Mouse (Mus musculus) testis, adult 2 months (tissue): Measurements from ENCODE around the gene Trim24.

ENCODE experiments used
- CTCF ChIP-seq: fragments of 200-500 bp; IDR thresholded peaks from 2 replicates; pipeline ENCODE4 v1.5.1; 2012; ENCODE audit warnings: low read depth, mild to moderate bottlenecking, inconsistent platforms, low read length, moderate library complexity; ENCODE audit not compliant: control insufficient read depth, insufficient read depth, insufficient replicate concordance
- POLR2A ChIP-seq: fragments of 200-500 bp; IDR thresholded peaks from 2 replicates; pipeline ENCODE4 v1.6.1; 2012; ENCODE audit warnings: low read depth, mild to moderate bottlenecking, inconsistent platforms, low read length, moderate library complexity; ENCODE audit not compliant: control insufficient read depth

DNA sequence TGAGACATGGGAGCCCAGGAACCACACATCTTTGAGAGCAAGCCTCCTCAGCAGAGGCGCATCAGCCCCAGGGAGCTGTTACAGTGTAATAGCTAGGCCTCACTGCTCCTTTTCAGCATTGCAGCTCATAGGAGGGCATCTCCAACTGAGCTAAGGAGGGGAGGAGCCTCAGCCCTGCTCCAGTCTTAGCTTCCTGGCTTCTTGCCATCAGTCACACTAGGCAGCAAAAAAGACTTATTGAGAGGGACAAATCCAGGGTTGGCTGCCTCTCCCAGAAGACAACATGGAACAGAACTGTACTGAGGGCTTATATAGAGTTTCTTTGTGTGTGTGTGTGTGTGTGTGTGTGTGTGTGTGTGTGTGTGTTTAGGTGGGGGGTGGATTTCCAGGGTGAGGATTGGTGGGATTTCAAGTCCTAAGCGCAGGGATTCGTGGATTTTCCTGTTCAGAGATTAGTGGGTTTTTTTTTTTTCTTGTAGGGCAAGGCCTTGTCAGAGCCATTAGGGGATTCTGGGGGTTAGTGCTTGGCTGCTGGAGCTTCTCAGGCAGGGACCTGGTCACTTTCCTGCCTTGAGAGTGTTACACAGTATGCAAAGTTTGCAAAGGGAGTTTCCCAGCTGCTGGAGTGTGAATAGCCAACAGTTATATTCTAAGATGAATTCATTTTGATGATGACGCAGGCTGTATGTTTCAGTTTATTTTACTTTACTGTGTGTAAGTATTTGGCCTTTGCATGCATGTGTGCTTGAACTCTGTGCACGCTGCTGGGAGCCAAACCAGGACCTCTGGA, 25.2 kb downstream of the Trim24 start:
- TF ChIP-seq CTCF (no peak), POLR2A (no peak)
